Mouse (Mus musculus) monocyte, adult 2 months (primary cell): ENCODE results near the gene Nol3.
A peak's percentile ranks its signal among the peaks of the same experiment; 100 is the strongest.

Experiments
- DNase-seq, 2 experiments: peaks; one replicate each; pipeline ENCODE4 v3.0.0; 2022; ENCODE audit warnings: low spot score in 2 of 2, low read depth in 1 of 2

Nol3 gene

GRCm38 (mm10) chr8:105306146-105306691 is 30.3 kb downstream of the Nol3 start:
- DNase-seq = no peak

- DNase-seq = no peak
Measured at GRCm38 (mm10) chr8:105307670-105308069, 31.7 kb downstream of the Nol3 start.

GRCm38 (mm10) chr8:105308428-105308827 is 32.5 kb downstream of the Nol3 start:
- DNase-seq = no peak

GRCm38 (mm10) chr8:105309142-105309847 is 33.4 kb downstream of the Nol3 start:
- no peak for DNase-seq

- no peak for DNase-seq
Measured at GRCm38 (mm10) chr8:105310118-105310517, 34.2 kb downstream of the Nol3 start.

- DNase-seq = no peak
Measured at GRCm38 (mm10) chr8:105311718-105312117, 35.8 kb downstream of the Nol3 start.

- DNase-seq = no peak
Measured at GRCm38 (mm10) chr8:105312891-105313481, 37.0 kb downstream of the Nol3 start.

- no peak for DNase-seq
Measured at GRCm38 (mm10) chr8:105313622-105314402, 37.9 kb downstream of the Nol3 start.

GRCm38 (mm10) chr8:105315073-105315769 is 39.3 kb downstream of the Nol3 start:
- DNase-seq = no peak

GRCm38 (mm10) chr8:105317941-105318340 is 42.0 kb downstream of the Nol3 start:
- DNase-seq = no peak

GRCm38 (mm10) chr8:105318662-105319190 is 42.8 kb downstream of the Nol3 start:
- no peak for DNase-seq

GRCm38 (mm10) chr8:105323183-105323582 is 47.2 kb downstream of the Nol3 start:
- DNase-seq = no peak

GRCm38 (mm10) chr8:105325641-105326093 is 49.7 kb downstream of the Nol3 start:
- no peak for DNase-seq

- peak; percentile 94 for DNase-seq
Measured at GRCm38 (mm10) chr8:105326141-105326672, 50.3 kb downstream of the Nol3 start, which contains the start of the genes Lrrc29 and Tmem208. TSS of gene Lrrc29 (minus strand) at chr8:105326278. TSS of gene Tmem208 (plus strand) at chr8:105326354.

GRCm38 (mm10) chr8:105326968-105327367 is 51.0 kb downstream of the Nol3 start:
- no peak for DNase-seq

- no peak for DNase-seq
Measured at GRCm38 (mm10) chr8:105330325-105330724, 54.4 kb downstream of the Nol3 start.

GRCm38 (mm10) chr8:105331469-105331868 is 55.5 kb downstream of the Nol3 start:
- no peak for DNase-seq
